Mouse (Mus musculus) forebrain, embryonic 11.5 days (tissue): Measurements from ENCODE around the gene Ift46. TPM values are rescaled to one million over a fixed set of nuclear protein-coding genes. Genes with fewer than 3 reads are reported as not detected.

Source experiments
- ATAC-seq: fragments of 200-750 bp; cut with Nextera tagmentation; replicated peaks from 2 replicates; pipeline ENCODE4 v1.8.0; 2017; ENCODE audit warnings: moderate TSS enrichment; ENCODE audit not compliant: low FRiP score
- DNase-seq: peaks from one replicate; pipeline ENCODE4 v3.0.0-alpha.2; 2017; ENCODE audit warnings: low spot score
- H3K27ac ChIP-seq: fragments of 300-500 bp; sonication (generic); 2 replicates; pipeline ENCODE4 v1.5.1; 2014; ENCODE audit warnings: low read depth, low read length
- H3K27me3 ChIP-seq: fragments of 300-500 bp; sonication (generic); 2 replicates; pipeline ENCODE4 v1.6.1; 2014; ENCODE audit warnings: mild to moderate bottlenecking, low read length, mixed read lengths; ENCODE audit not compliant: control insufficient read depth, insufficient read depth
- H3K36me3 ChIP-seq: fragments of 300-500 bp; sonication (generic); 2 replicates; pipeline ENCODE4 v1.6.1; 2014; ENCODE audit warnings: mild to moderate bottlenecking, low read length, moderate library complexity, mixed read lengths; ENCODE audit not compliant: control insufficient read depth, insufficient read depth
- H3K4me1 ChIP-seq: fragments of 300-500 bp; sonication (generic); replicated peaks from 2 replicates; pipeline ENCODE4 v1.6.1; 2014; ENCODE audit warnings: low read length, mixed read lengths; ENCODE audit not compliant: control insufficient read depth, insufficient read depth
- H3K4me2 ChIP-seq: fragments of 300-500 bp; sonication (generic); 2 replicates; pipeline ENCODE4 v1.6.1; 2014; ENCODE audit warnings: low read depth, mild to moderate bottlenecking, low read length, moderate library complexity, mixed read lengths; ENCODE audit not compliant: severe bottlenecking
- H3K4me3 ChIP-seq: fragments of 300-500 bp; sonication (generic); 2 replicates; pipeline ENCODE4 v1.5.1; 2014; ENCODE audit warnings: low read depth, low read length
- H3K9ac ChIP-seq: fragments of 300-500 bp; sonication (generic); 2 replicates; pipeline ENCODE4 v1.6.1; 2014; ENCODE audit warnings: low read length
- H3K9me3 ChIP-seq: fragments of 300-500 bp; sonication (generic); 2 replicates; pipeline ENCODE4 v1.6.1; 2016; ENCODE audit warnings: low read length, mixed read lengths; ENCODE audit not compliant: control insufficient read depth
- WGBS: fragments of 180-500 bp; shearing (Covaris S2); extraction: QIAGEN DNeasy Blood & Tissue Kit; methylation state at CpG from one replicate; pipeline ENCODE4 v1.1.7; 2014; 5-methylcytosine and 5-hydroxymethylcytosine counted together
- polyA plus RNA-seq: library from polyadenylated mRNA; unstranded; fragments of >200 nt; fragmentation: Nextera tagmentation; extraction: Ambion mirVana; gene quantifications from 2 replicates; pipeline ENCODE4 v1.2.1, GENCODE M21; 2014

The Ift46 gene
- polyA plus RNA-seq, 1 experiment from 2014 or later, result 121 TPM

- 45% methylated on average over 7 of the region's 7 CpGs for WGBS
- DNase-seq (no peak), ATAC-seq (no peak)
- Histone ChIP-seq H3K9ac (no peak overlapping the region), H3K4me3 (no peak overlapping the region), H3K27ac (no peak overlapping the region), H3K4me2 (no peak overlapping the region; the same call in 1 of the 2 replicates), H3K4me1 (peaks cover 6% of the 10 kb centered on the region; the same call in 1 of the 2 replicates), H3K9me3 (no peaks in the 10 kb centered on the region), H3K36me3 (no peaks in the 10 kb centered on the region), H3K27me3 (peaks cover 8% of the 10 kb centered on the region; the same call in 1 of the 2 replicates)
These were observed 30.6 kb downstream of the Ift46 start for GRCm38 (mm10) chr9:44798298-44798697.

- under 1% methylated on average over 75 of the region's 75 CpGs for WGBS
- peak; percentile 91 for DNase-seq
- H3K9me3 ChIP-seq, result no peaks in the 10 kb centered on the region
- H3K4me2 ChIP-seq, result peak within 1 kb of the TSS; percentile 97
- peak within 1 kb of the TSS; percentile 31; the same call in 1 of the 2 replicates for H3K27ac ChIP-seq
- H3K36me3 ChIP-seq, result no peaks in the 10 kb centered on the region
- H3K4me3 ChIP-seq, result peak within 1 kb of the TSS; percentile 58
- peak; percentile 96 for ATAC-seq
- peak within 1 kb of the TSS; percentile 75 for H3K9ac ChIP-seq
- H3K27me3 ChIP-seq, result peaks cover 8% of the 10 kb centered on the region; the same call in 1 of the 2 replicates
- H3K4me1 ChIP-seq, result peaks cover 6% of the 10 kb centered on the region; the same call in 1 of the 2 replicates
These were observed 31.6 kb downstream of the Ift46 start, which contains the start of gene Tmem25 for GRCm38 (mm10) chr9:44799102-44799957. Gene Tmem25, minus strand, starts transcription at chr9:44799307.

GRCm38 (mm10) chr9:44799958-44800324 is 32.2 kb downstream of the Ift46 start:
- 45% methylated on average over 9 of the region's 9 CpGs for WGBS
- H3K4me1 ChIP-seq, result peaks cover 6% of the 10 kb centered on the region; the same call in 1 of the 2 replicates
- H3K9ac ChIP-seq, result peak overlapping the region; percentile 75; the same call in 1 of the 2 replicates
- no peaks in the 10 kb centered on the region; the same call in 1 of the 2 replicates for H3K36me3 ChIP-seq
- H3K4me3 ChIP-seq, result peak overlapping the region; percentile 58
- H3K27me3 ChIP-seq, result peaks cover 8% of the 10 kb centered on the region; the same call in 1 of the 2 replicates
- no peaks in the 10 kb centered on the region for H3K9me3 ChIP-seq
- DNase-seq, result no peak
- no peak for ATAC-seq
- no peak overlapping the region for H3K27ac ChIP-seq
- peak overlapping the region; percentile 97 for H3K4me2 ChIP-seq

- WGBS, result 83% methylated on average over 6 of the region's 6 CpGs
- Histone ChIP-seq H3K9me3 (no peaks in the 10 kb centered on the region), H3K27me3 (peaks cover 8% of the 10 kb centered on the region; the same call in 1 of the 2 replicates), H3K27ac (no peak overlapping the region), H3K4me3 (no peak overlapping the region), H3K4me1 (peaks cover 6% of the 10 kb centered on the region; the same call in 1 of the 2 replicates), H3K9ac (no peak overlapping the region), H3K4me2 (no peak overlapping the region), H3K36me3 (no peaks in the 10 kb centered on the region; the same call in 1 of the 2 replicates)
- no peak for DNase-seq
- no peak for ATAC-seq
These were observed 34.0 kb downstream of the Ift46 start for GRCm38 (mm10) chr9:44801669-44802068.

GRCm38 (mm10) chr9:44802808-44803450 is 35.2 kb downstream of the Ift46 start, which contains the start of gene Ttc36:
Gene Ttc36, minus strand, starts transcription at chr9:44803072.
- Histone ChIP-seq H3K36me3 (peaks cover 3% of the 10 kb centered on the region; the same call in 1 of the 2 replicates), H3K4me2 (no peak within 1 kb of the TSS), H3K9ac (no peak within 1 kb of the TSS), H3K4me1 (peaks cover 6% of the 10 kb centered on the region; the same call in 1 of the 2 replicates), H3K4me3 (no peak within 1 kb of the TSS), H3K27me3 (peaks cover 8% of the 10 kb centered on the region; the same call in 1 of the 2 replicates), H3K27ac (no peak within 1 kb of the TSS), H3K9me3 (no peaks in the 10 kb centered on the region)
- 68% methylated on average over 4 of the region's 4 CpGs for WGBS
- DNase-seq, result no peak
- no peak for ATAC-seq

GRCm38 (mm10) chr9:44804678-44805077 is 37.0 kb downstream of the Ift46 start:
- ATAC-seq (no peak), DNase-seq (no peak)
- peaks cover 7% of the 10 kb centered on the region for H3K36me3 ChIP-seq
- H3K9me3 ChIP-seq, result no peaks in the 10 kb centered on the region
- H3K4me3 ChIP-seq, result no peak overlapping the region
- no peak overlapping the region for H3K4me2 ChIP-seq
- WGBS, result 89% methylated on average over 10 of the region's 10 CpGs
- H3K27ac ChIP-seq, result no peak overlapping the region
- H3K9ac ChIP-seq, result no peak overlapping the region
- no peaks in the 10 kb centered on the region for H3K27me3 ChIP-seq
- H3K4me1 ChIP-seq, result peaks cover 4% of the 10 kb centered on the region; the same call in 1 of the 2 replicates

- Histone ChIP-seq H3K9ac (no peak overlapping the region), H3K4me3 (no peak overlapping the region), H3K4me2 (no peak overlapping the region), H3K36me3 (peaks cover 12% of the 10 kb centered on the region), H3K9me3 (no peaks in the 10 kb centered on the region), H3K27me3 (no peaks in the 10 kb centered on the region), H3K27ac (no peak overlapping the region), H3K4me1 (no peaks in the 10 kb centered on the region)
- ATAC-seq (no peak), DNase-seq (no peak)
- 94% methylated on average over 5 of the region's 5 CpGs for WGBS
These were observed 37.8 kb downstream of the Ift46 start for GRCm38 (mm10) chr9:44805536-44805935.

- Histone ChIP-seq H3K9ac (no peak overlapping the region), H3K36me3 (peaks cover 12% of the 10 kb centered on the region), H3K9me3 (no peaks in the 10 kb centered on the region), H3K4me1 (no peaks in the 10 kb centered on the region), H3K4me3 (no peak overlapping the region), H3K4me2 (no peak overlapping the region), H3K27me3 (no peaks in the 10 kb centered on the region), H3K27ac (no peak overlapping the region)
- DNase-seq (no peak), ATAC-seq (no peak)
- WGBS, result 77% methylated on average over 5 of the region's 5 CpGs
These were observed 39.4 kb downstream of the Ift46 start for GRCm38 (mm10) chr9:44807141-44807540.
